Mouse (Mus musculus) G1E (cell line): Measurements from ENCODE around the gene Zfp229. TPM values are rescaled to one million over a fixed set of nuclear protein-coding genes. Genes with fewer than 3 reads are reported as not detected.

ENCODE experiments used
- ATAC-seq: 2 replicates; pipeline ENCODE4 v1.8.0; 2016; ENCODE audit warnings: mild to moderate bottlenecking; ENCODE audit not compliant: insufficient number of reproducible peaks, poor library complexity, low FRiP score, severe bottlenecking; ENCODE audit errors: extremely low read depth
- DNase-seq: peaks from one replicate; pipeline ENCODE4 v3.0.0; 2012; ENCODE audit warnings: low spot score
- H3K27me3 ChIP-seq: 2 replicates; pipeline ENCODE4 v1.6.1; 2012; ENCODE audit warnings: mild to moderate bottlenecking, low read length, inconsistent platforms; ENCODE audit not compliant: insufficient read depth
- H3K36me3 ChIP-seq: replicated peaks from 2 replicates; pipeline ENCODE3; 2012; ENCODE audit warnings: mild to moderate bottlenecking, inconsistent platforms
- H3K4me1 ChIP-seq: 2 replicates; pipeline ENCODE4 v1.6.1; 2012; ENCODE audit warnings: low read depth, low read length, inconsistent platforms, mixed read lengths; ENCODE audit not compliant: insufficient read depth
- H3K4me3 ChIP-seq: 2 replicates; pipeline ENCODE4 v1.5.1; 2012; ENCODE audit warnings: low read depth, mild to moderate bottlenecking, inconsistent platforms, low read length, moderate library complexity, mixed read lengths
- H3K9me3 ChIP-seq: replicated peaks from 2 replicates; pipeline ENCODE4 v1.6.1; 2012; ENCODE audit warnings: inconsistent platforms
- CTCF ChIP-seq: IDR thresholded peaks from 2 replicates; pipeline ENCODE4 v1.5.1; 2012; ENCODE audit warnings: low read depth, low read length, inconsistent platforms, mixed read lengths
- GATA1 ChIP-seq: IDR thresholded peaks from 2 replicates; pipeline ENCODE4 v1.6.1; 2012; ENCODE audit warnings: borderline replicate concordance, low read length, inconsistent platforms, mixed read lengths
- GATA2 ChIP-seq: IDR thresholded peaks from 2 replicates; pipeline ENCODE4 v1.6.1; 2012; ENCODE audit warnings: low read depth, low read length, inconsistent platforms, borderline replicate concordance
- POLR2AphosphoS5 ChIP-seq: IDR thresholded peaks from 2 replicates; pipeline ENCODE4 v1.6.1; 2012; ENCODE audit warnings: low read depth, low read length, inconsistent platforms; ENCODE audit not compliant: insufficient replicate concordance
- TAL1 ChIP-seq: conservative IDR thresholded peaks from 2 replicates; pipeline ENCODE4 v1.6.1; 2012; ENCODE audit warnings: low read depth, low read length, inconsistent platforms, mixed read lengths
- polyA plus RNA-seq: library from polyadenylated mRNA; stranded (reverse); fragments of >175 nt; gene quantifications from 2 replicates; pipeline ENCODE4 v1.2.3, GENCODE M21; 2012
- total RNA-seq, 2 experiments: library from RNA; stranded (forward) in 1 of 2; stranded (reverse) in 1 of 2; fragments of 200-1000 nt in 1 of 2; fragments of >200 nt in 1 of 2; fragmentation: Nextera tagmentation in 1 of 2; gene quantifications; 2 replicates each; pipeline ENCODE4 v1.2.3; 2014 to 2017

Gene Zfp229
- total and polyA plus RNA-seq, 3 experiments: 2.4 to 8.3 (median 6.0) TPM

- no peak for TF ChIP-seq CTCF
- Histone ChIP-seq H3K36me3 (peaks cover 17% of the 10 kb centered on the region), H3K9me3 (no peaks in the 10 kb centered on the region), H3K4me3 (peak within 1 kb of the TSS; percentile 80), H3K27me3 (no peaks in the 10 kb centered on the region), H3K4me1 (peaks cover 31% of the 10 kb centered on the region)
- ATAC-seq (peak; percentile 85), DNase-seq (peak; percentile 45)
Measured at GRCm38 (mm10) chr17:21707343-21707996, 23.1 kb upstream of the Zfp229 start, which contains the start of gene Zfp760. Zfp760 (plus strand) TSS chr17:21707741.

DNA sequence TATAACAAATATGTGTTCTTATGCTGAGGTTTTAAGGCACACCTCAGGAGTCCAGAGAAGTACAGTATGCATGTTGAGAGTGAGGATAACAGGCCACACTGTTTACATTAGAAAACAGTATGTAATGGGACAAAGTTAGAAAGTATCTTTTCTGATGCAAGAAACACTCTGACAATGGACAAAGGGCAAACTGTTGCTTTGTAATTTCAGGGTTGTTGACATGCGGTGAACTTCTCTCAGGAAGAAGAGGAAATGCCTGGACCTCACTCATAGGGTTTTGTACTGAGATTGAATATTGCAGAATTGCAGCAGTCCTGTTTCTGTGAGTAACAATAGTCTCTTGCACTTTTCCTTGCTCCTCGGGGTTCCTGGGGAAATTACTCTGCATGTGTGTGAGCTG is 22.2 kb upstream of the Zfp229 start:
- no peak for TF ChIP-seq TAL1
- no peak for TF ChIP-seq CTCF
- TF ChIP-seq GATA2: no peak
- no peak for TF ChIP-seq GATA1
- TF ChIP-seq POLR2AphosphoS5: no peak
- H3K9me3 ChIP-seq: no peaks in the 10 kb centered on the region
- H3K36me3 ChIP-seq: peaks cover 20% of the 10 kb centered on the region
- no peak for ATAC-seq
- no peaks in the 10 kb centered on the region for H3K27me3 ChIP-seq
- H3K4me3 ChIP-seq: peak overlapping the region; percentile 11; the same call in 1 of the 2 replicates
- no peak for DNase-seq
- peaks cover 22% of the 10 kb centered on the region for H3K4me1 ChIP-seq

DNA sequence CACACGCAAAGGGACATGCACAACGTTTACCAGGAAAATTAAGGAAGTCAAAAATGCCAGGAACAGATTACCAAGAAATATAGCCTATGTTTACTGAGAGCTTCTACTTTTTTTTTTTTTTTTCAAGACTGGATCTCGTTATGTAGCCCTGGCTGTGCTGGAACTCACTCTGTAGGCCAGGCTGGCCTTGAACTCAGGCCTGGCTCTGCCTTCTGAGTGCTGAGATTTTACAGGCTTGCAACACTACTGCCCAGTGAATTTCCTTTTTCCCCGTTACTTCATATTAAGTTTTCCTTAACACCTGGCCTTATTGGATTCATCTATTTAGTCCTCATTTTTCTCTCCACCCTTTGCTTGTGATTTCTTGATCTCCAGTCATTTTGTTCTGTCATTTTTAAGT is 2.5 kb downstream of the Zfp229 start:
- no peak for ATAC-seq
- peaks cover 8% of the 10 kb centered on the region for H3K4me1 ChIP-seq
- no peaks in the 10 kb centered on the region for H3K27me3 ChIP-seq
- no peak for DNase-seq
- no peaks in the 10 kb centered on the region for H3K36me3 ChIP-seq
- H3K4me3 ChIP-seq: peak overlapping the region; percentile 73
- TF ChIP-seq CTCF: no peak
- H3K9me3 ChIP-seq: no peaks in the 10 kb centered on the region

DNA sequence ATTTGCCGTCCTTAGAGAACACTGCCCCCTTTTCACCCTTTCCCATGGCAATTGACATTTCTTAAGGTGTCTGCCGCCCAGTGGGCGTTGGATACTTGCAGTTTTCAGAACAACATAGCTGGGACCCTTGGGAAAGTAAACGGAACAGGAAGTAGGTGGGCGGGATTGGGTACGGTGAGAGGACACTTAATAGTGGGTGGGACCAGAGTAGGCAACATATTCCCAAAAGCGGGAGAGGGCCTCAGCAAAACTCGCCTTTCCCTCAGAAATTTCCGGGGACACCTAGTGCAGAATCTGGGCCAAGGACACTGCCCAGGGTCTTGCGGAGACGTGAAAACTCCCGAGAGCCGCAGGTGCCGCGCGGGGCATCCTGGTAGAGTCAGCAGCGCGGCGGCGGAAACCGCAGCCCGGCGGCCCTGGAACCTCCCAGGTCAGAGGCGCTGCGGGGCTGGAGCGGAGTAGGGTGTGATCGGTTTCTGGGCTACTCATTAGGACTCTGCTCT is 3.0 kb downstream of the Zfp229 start:
- Histone ChIP-seq H3K9me3 (no peaks in the 10 kb centered on the region), H3K4me3 (peak overlapping the region; percentile 73), H3K36me3 (no peaks in the 10 kb centered on the region), H3K27me3 (no peaks in the 10 kb centered on the region), H3K4me1 (peaks cover 8% of the 10 kb centered on the region)
- DNase-seq (peak; percentile 20), ATAC-seq (peak; percentile 90)
- TF ChIP-seq GATA2 (no peak), CTCF (no peak), GATA1 (no peak)

GRCm38 (mm10) chr17:21752791-21753190 is 22.2 kb downstream of the Zfp229 start:
- no peak for ATAC-seq
- DNase-seq: no peak
- Histone ChIP-seq H3K9me3 (no peaks in the 10 kb centered on the region), H3K27me3 (no peaks in the 10 kb centered on the region; the same call in 1 of the 2 replicates), H3K4me3 (no peak overlapping the region), H3K4me1 (no peaks in the 10 kb centered on the region), H3K36me3 (no peaks in the 10 kb centered on the region)
- TF ChIP-seq CTCF (no peak), POLR2AphosphoS5 (no peak), TAL1 (no peak), GATA2 (no peak), GATA1 (no peak)

DNA sequence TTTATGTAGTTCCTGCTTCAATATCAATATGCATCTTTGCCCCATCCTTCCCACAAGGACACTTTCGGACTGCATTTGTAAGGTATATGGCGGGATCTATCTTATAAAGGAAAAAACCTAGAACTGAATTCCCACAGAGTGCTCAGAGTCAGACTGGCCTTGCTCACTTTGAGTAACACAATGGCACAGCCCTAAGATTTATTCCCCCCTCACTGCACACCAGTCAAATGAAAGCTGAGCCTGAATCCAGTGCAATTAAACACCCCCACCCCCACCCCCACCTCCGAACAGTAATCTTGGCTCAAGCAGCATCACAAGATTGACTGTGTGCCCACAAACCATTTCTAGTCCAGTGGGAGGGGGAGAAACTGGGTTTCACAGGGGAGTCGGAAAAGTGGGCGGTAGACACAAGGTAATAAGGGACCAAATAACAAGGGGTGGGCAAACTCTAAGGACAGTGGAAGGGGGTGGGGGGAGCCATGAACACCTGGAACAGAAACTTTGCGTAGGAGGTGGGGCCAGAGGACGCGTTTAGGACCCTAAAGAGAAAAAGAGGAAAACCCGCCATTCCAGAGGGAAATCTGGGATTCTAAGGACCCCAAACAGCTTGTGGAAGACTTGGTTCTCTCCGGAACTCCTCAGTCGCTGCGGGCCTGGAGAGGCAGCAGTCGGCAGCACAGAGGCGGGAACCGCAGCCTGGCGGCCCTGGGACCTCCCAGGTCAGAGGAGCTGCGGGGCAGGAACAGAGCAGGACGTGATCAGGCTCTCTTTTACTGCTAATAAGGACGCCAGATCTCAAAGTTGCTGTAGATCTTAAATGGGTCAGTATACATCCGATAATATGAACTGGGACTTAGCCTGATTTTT is 23.0 kb downstream of the Zfp229 start:
- no peak for ATAC-seq
- H3K27me3 ChIP-seq: no peaks in the 10 kb centered on the region; the same call in 1 of the 2 replicates
- no peaks in the 10 kb centered on the region for H3K4me1 ChIP-seq
- TF ChIP-seq POLR2AphosphoS5: no peak
- TF ChIP-seq GATA1: no peak
- no peak for TF ChIP-seq CTCF
- TF ChIP-seq TAL1: no peak
- TF ChIP-seq GATA2: no peak
- H3K36me3 ChIP-seq: no peaks in the 10 kb centered on the region
- no peaks in the 10 kb centered on the region for H3K9me3 ChIP-seq
- no peak for DNase-seq
- H3K4me3 ChIP-seq: no peak overlapping the region

GRCm38 (mm10) chr17:21770336-21770735 is 39.7 kb downstream of the Zfp229 start:
- no peak for DNase-seq
- H3K4me1 ChIP-seq: no peaks in the 10 kb centered on the region
- H3K27me3 ChIP-seq: no peaks in the 10 kb centered on the region
- H3K9me3 ChIP-seq: no peaks in the 10 kb centered on the region
- no peaks in the 10 kb centered on the region for H3K36me3 ChIP-seq
- no peak for ATAC-seq
- H3K4me3 ChIP-seq: no peak overlapping the region
- TF ChIP-seq TAL1 (no peak), POLR2AphosphoS5 (no peak), GATA1 (no peak), CTCF (no peak), GATA2 (no peak)
